Mouse (Mus musculus): ENCODE data around the gene Sgsm2. TPM values are rescaled to one million over a fixed set of nuclear protein-coding genes. Genes with fewer than 3 reads are reported as not detected.

The Sgsm2 gene
- polyA plus RNA-seq, 2 experiments, result 1.1 to 2.6 TPM

- 56% methylated on average over 12 of the region's 12 CpGs for WGBS (ENCODE audit: insufficient replicate concordance)
- H3K9me3 ChIP-seq (ENCODE audit: control insufficient read depth, low read length), result no peaks in the 10 kb centered on the region
- H3K4me1 ChIP-seq (replicated peaks; ENCODE audit: control insufficient read depth in 2 of 2, insufficient read depth in 2 of 2, low read length in 1 of 2), result no peaks in the 10 kb centered on the region
- no peak overlapping the region for H3K27ac ChIP-seq
- ATAC-seq (ENCODE audit: insufficient read depth) (no peak), DNase-seq (ENCODE audit: low read depth in 3 of 3, low spot score in 3 of 3) (no peak)
- no peaks in the 10 kb centered on the region for H3K27me3 ChIP-seq (ENCODE audit: control insufficient read depth, insufficient read depth, low read length)
- H3K36me3 ChIP-seq (replicated peaks; ENCODE audit: control insufficient read depth, insufficient read depth, low read depth), result no peaks in the 10 kb centered on the region
- TF ChIP-seq CTCF (IDR thresholded peaks at IDR 0.05; ENCODE audit: low read depth) (no peak), EP300 (IDR thresholded peaks at IDR 0.05; ENCODE audit: low read depth) (no peak)
- no peak overlapping the region for H3K4me3 ChIP-seq (ENCODE audit: insufficient read depth in 1 of 2, low read depth in 2 of 2, low read length in 2 of 2)
- H3K9ac ChIP-seq (replicated peaks), result no peak overlapping the region
- H3K4me2 ChIP-seq (ENCODE audit: low read depth), result no peak overlapping the region
These were observed 25.8 kb downstream of the Sgsm2 start for GRCm38 (mm10) chr11:74870991-74871622.

- DNase-seq (ENCODE audit: low read depth in 3 of 3, low spot score in 3 of 3) (no peak), ATAC-seq (ENCODE audit: insufficient read depth) (no peak)
- H3K4me2 ChIP-seq (ENCODE audit: low read depth), result no peak overlapping the region
- H3K9ac ChIP-seq (replicated peaks), result no peak overlapping the region
- no peaks in the 10 kb centered on the region for H3K36me3 ChIP-seq (replicated peaks; ENCODE audit: control insufficient read depth, insufficient read depth, low read depth)
- no peaks in the 10 kb centered on the region for H3K27me3 ChIP-seq (ENCODE audit: control insufficient read depth, insufficient read depth, low read length)
- 54% methylated on average over 4 of the region's 4 CpGs for WGBS (ENCODE audit: insufficient replicate concordance)
- H3K4me1 ChIP-seq (replicated peaks; ENCODE audit: control insufficient read depth in 2 of 2, insufficient read depth in 2 of 2, low read length in 1 of 2), result no peaks in the 10 kb centered on the region
- TF ChIP-seq CTCF (IDR thresholded peaks at IDR 0.05; ENCODE audit: low read depth) (no peak), EP300 (IDR thresholded peaks at IDR 0.05; ENCODE audit: low read depth) (no peak)
- no peak overlapping the region for H3K27ac ChIP-seq
- H3K9me3 ChIP-seq (ENCODE audit: control insufficient read depth, low read length), result no peaks in the 10 kb centered on the region
- H3K4me3 ChIP-seq (ENCODE audit: insufficient read depth in 1 of 2, low read depth in 2 of 2, low read length in 2 of 2), result no peak overlapping the region
These were observed 26.3 kb downstream of the Sgsm2 start for GRCm38 (mm10) chr11:74870544-74870943.

- no peak for TF ChIP-seq CTCF (IDR thresholded peaks at IDR 0.05; ENCODE audit: low read depth)
- no peak for TF ChIP-seq EP300 (IDR thresholded peaks at IDR 0.05; ENCODE audit: low read depth)
- ATAC-seq (ENCODE audit: insufficient read depth) (no peak), DNase-seq (ENCODE audit: low read depth in 3 of 3, low spot score in 3 of 3) (no peak)
- Histone ChIP-seq H3K36me3 (replicated peaks; ENCODE audit: control insufficient read depth, insufficient read depth, low read depth) (no peaks in the 10 kb centered on the region), H3K4me1 (replicated peaks; ENCODE audit: control insufficient read depth in 2 of 2, insufficient read depth in 2 of 2, low read length in 1 of 2) (no peaks in the 10 kb centered on the region), H3K9me3 (ENCODE audit: control insufficient read depth, low read length) (no peaks in the 10 kb centered on the region), H3K27me3 (ENCODE audit: control insufficient read depth, insufficient read depth, low read length) (no peaks in the 10 kb centered on the region), H3K4me3 (ENCODE audit: insufficient read depth in 1 of 2, low read depth in 2 of 2, low read length in 2 of 2) (no peak overlapping the region), H3K27ac (no peak overlapping the region), H3K9ac (replicated peaks) (no peak overlapping the region), H3K4me2 (ENCODE audit: low read depth) (no peak overlapping the region)
- WGBS (ENCODE audit: insufficient replicate concordance), result 72% methylated on average over 6 of the region's 6 CpGs
These were observed 27.3 kb downstream of the Sgsm2 start for GRCm38 (mm10) chr11:74869603-74870002.

GRCm38 (mm10) chr11:74868046-74868760, 28.7 kb downstream of the Sgsm2 start:
- no peaks in the 10 kb centered on the region for H3K9me3 ChIP-seq (ENCODE audit: control insufficient read depth, low read length)

GRCm38 (mm10) chr11:74867181-74867580, 29.7 kb downstream of the Sgsm2 start:
- no peak for ATAC-seq (ENCODE audit: insufficient read depth)
- H3K4me2 ChIP-seq (ENCODE audit: low read depth), result no peak overlapping the region
- no peak overlapping the region for H3K9ac ChIP-seq (replicated peaks)
- H3K4me3 ChIP-seq (ENCODE audit: insufficient read depth in 1 of 2, low read depth in 2 of 2, low read length in 2 of 2), result no peak overlapping the region
- no peaks in the 10 kb centered on the region for H3K4me1 ChIP-seq (replicated peaks; ENCODE audit: control insufficient read depth in 2 of 2, insufficient read depth in 2 of 2, low read length in 1 of 2)
- H3K27ac ChIP-seq, result no peak overlapping the region
- no peak for TF ChIP-seq CTCF (IDR thresholded peaks at IDR 0.05; ENCODE audit: low read depth)
- no peak for TF ChIP-seq EP300 (IDR thresholded peaks at IDR 0.05; ENCODE audit: low read depth)
- H3K9me3 ChIP-seq (ENCODE audit: control insufficient read depth, low read length), result no peaks in the 10 kb centered on the region
- no peaks in the 10 kb centered on the region for H3K27me3 ChIP-seq (ENCODE audit: control insufficient read depth, insufficient read depth, low read length)
- DNase-seq (ENCODE audit: low read depth in 3 of 3, low spot score in 3 of 3), result no peak
- WGBS (ENCODE audit: insufficient replicate concordance), result 76% methylated on average over 2 of the region's 2 CpGs
- H3K36me3 ChIP-seq (replicated peaks; ENCODE audit: control insufficient read depth, insufficient read depth, low read depth), result no peaks in the 10 kb centered on the region

More at GRCm38 (mm10) chr11:74868046-74868760, 28.7 kb downstream of the Sgsm2 start:
- DNase-seq (ENCODE audit: low read depth in 3 of 3, low spot score in 3 of 3) (no peak), ATAC-seq (ENCODE audit: insufficient read depth) (no peak)
- H3K27ac ChIP-seq, result no peak overlapping the region
- H3K4me2 ChIP-seq (ENCODE audit: low read depth), result no peak overlapping the region
- H3K27me3 ChIP-seq (ENCODE audit: control insufficient read depth, insufficient read depth, low read length), result no peaks in the 10 kb centered on the region
- H3K36me3 ChIP-seq (replicated peaks; ENCODE audit: control insufficient read depth, insufficient read depth, low read depth), result no peaks in the 10 kb centered on the region
- no peak overlapping the region for H3K9ac ChIP-seq (replicated peaks)
- H3K4me1 ChIP-seq (replicated peaks; ENCODE audit: control insufficient read depth in 2 of 2, insufficient read depth in 2 of 2, low read length in 1 of 2), result no peaks in the 10 kb centered on the region
- no peak overlapping the region for H3K4me3 ChIP-seq (ENCODE audit: insufficient read depth in 1 of 2, low read depth in 2 of 2, low read length in 2 of 2)
- TF ChIP-seq CTCF (IDR thresholded peaks at IDR 0.05; ENCODE audit: low read depth) (no peak), EP300 (IDR thresholded peaks at IDR 0.05; ENCODE audit: low read depth) (no peak)
- 70% methylated on average over 13 of the region's 13 CpGs for WGBS (ENCODE audit: insufficient replicate concordance)

Data from liver, embryonic 14.5 days (tissue).